Mouse (Mus musculus): Measurements from ENCODE around the gene Capza3. TPM values are rescaled to one million over a fixed set of nuclear protein-coding genes. Genes with fewer than 3 reads are reported as not detected.
A peak's percentile ranks its signal among the peaks of the same experiment; 100 is the strongest.

Gene Capza3
- total RNA-seq (2015) (not detected in 2 replicates), total RNA-seq (2017) (not detected in 2 replicates)

DNA sequence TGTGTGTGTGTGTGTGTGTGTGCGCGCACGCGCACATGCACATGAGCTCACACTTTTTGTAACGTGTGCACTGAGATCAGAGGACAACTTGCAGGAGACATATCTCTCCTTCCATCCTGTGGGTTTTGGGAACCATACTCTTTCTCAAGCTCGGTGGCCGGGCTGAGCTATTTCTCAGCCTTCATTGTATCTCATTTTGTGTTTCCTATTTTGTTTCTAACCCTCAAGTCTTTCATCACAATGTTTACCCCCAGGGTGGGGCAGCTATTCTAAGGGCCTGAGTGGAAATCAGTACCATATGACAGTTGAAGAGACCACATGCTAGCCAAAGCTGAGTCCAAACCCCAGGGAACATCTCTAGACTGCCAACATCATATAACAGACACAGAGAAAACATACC, at the start of gene Capza3:
Capza3 (plus strand) TSS at position 301 of the 400 bp plus-strand sequence.
- ATAC-seq (replicated peaks; ENCODE audit: poor library complexity), result no peak

DNA sequence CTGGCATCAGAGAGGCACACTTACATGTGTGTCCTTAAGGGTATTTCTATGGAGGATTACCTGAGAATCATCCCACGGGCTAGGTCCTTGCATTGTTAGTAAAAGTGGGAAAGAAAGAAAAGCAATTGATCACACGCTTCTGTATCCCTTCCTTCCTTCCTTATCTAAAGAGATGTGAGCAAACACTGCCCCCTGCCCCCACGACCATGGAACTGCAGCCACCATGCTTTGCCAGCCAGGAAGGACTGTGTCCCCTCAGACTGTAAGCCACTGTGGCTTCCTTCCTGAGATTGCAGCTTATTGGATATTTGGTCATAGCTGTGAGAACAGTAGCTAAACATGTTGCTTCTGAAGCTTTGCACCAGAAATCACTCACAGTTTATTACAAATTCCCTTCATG, 35.9 kb upstream of the Capza3 start:
- 0 out of 2 replicates have a peak, but pooled peaks have one; percentile 29 for ATAC-seq (replicated peaks; ENCODE audit: poor library complexity)

DNA sequence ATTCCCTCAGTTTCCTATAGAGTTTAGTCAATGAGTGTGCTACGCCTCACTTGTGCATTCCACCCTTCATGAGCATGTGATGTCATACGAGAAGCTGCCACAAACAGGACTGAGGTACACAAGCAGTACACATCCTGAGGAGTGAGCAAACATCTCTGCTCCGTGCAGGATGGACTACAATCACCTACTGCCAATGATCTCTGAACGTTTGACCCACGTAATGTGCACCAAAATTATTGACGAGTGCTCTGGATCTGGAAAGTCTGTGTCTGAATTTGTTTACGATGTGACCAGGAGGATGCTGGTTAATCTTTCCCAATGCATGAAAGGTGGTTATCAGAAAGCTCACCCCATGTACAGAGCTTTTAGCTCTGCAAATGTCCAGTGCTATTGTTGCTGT, 16.6 kb upstream of the Capza3 start:
- ATAC-seq (replicated peaks; ENCODE audit: poor library complexity), result no peak

GRCm38 (mm10) chr6:140041357-140041756, 305 bp downstream of the Capza3 start, which contains the start of gene Plcz1:
Gene Plcz1 (minus strand): TSS chr6:140041457.
- no peak for ATAC-seq (replicated peaks; ENCODE audit: poor library complexity)

GRCm38 (mm10) chr6:140051476-140051875, 10.4 kb downstream of the Capza3 start:
- no peak for ATAC-seq (replicated peaks; ENCODE audit: poor library complexity)

DNA sequence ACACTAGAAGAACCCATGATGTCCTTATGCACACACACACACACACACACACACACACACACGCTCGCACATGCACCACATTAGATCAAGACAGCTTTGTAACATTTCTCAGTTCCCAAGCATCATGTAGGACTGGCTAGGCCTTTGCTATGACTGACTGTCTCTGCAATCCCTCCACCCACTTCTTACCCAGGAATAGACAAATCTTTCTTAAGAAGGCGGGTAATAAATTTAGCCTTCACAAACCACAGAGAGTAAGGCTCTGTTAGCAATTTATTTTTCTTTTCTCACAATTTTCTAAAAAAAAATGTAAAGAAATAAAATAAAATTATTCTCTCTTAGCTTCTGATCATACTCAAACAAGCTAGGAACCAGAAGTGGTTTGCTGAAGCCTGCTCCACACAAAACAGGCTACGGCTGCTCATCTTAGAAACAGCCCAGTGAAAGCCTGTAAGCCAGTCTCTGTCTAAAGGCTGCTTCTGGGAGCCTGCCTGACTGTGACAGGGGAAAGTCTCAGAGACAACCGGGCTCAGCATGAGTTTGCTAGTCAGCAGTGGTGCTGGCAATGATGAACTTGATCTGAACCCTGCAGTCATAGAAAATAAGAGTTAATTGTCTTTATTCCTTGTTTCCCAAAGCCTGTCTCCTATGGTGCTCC, 13.3 kb downstream of the Capza3 start:
- ATAC-seq (replicated peaks; ENCODE audit: poor library complexity), result no peak

DNA sequence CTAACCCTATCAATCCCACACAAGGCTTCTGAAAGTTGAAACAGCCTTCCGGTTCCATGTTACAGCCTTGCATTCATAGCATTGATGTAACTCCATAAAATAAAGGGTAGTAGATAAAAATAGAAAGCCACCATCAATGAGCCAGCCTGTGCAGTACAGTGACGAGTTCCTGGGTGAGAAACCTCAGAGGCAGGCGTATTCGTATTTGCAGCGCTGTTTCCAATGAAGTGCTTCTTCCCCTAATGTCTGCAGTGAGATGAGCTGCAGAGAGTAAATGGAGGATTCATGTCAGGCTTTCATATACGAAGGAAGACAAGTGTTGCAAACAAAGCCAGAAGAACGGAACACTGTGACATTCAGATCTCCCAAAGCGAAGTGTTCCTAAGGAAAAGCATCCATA, 28.1 kb downstream of the Capza3 start:
- no peak for ATAC-seq (replicated peaks; ENCODE audit: poor library complexity)

- ATAC-seq (replicated peaks; ENCODE audit: poor library complexity), result no peak
Measured at GRCm38 (mm10) chr6:140080933-140081332, 39.9 kb downstream of the Capza3 start.

GRCm38 (mm10) chr6:140081739-140082138, 40.7 kb downstream of the Capza3 start:
- ATAC-seq (replicated peaks; ENCODE audit: poor library complexity), result peak; percentile 54

DNA sequence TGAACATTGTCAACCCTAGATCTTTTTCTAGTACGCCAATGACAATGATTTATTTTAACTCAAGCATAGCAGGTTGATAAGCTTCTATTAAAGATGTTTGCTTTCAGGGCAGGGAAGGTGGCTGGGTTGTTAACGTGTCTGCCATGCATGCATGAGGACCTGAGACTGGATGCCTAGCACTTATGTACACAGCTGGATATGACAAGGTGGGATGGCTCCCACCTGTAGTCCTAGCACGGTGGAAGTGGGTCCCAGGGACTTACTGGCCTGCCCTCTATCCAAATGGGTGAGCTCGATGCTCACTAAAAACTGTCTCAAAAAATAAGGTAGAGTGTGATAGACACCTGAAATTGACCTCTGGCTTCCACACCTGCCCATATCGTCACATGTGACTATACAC, 48.8 kb downstream of the Capza3 start:
- no peak for ATAC-seq (replicated peaks; ENCODE audit: poor library complexity)

Other genes with a start within 250 kb of the Capza3 start
- gene Plcz1, start 205 bp downstream of the Capza3 start, total RNA-seq (2015), result not detected in 2 replicates
- not detected in 2 replicates for gene Plcz1, start 205 bp downstream of the Capza3 start, total RNA-seq (2017)